Mouse (Mus musculus) mouse trophoblast stem cell (cell line): ENCODE data around the gene Ptger1.

ENCODE experiments used
- in situ Hi-C, 2 experiments: fragments of 300-500 bp; cut with MseI, MboI; formaldehyde crosslinking; loops; 2 replicates in 1 of 2; 3 replicates in 1 of 2; pipeline ENCODE4 v1.15.1; 2025

Gene Ptger1

DNA sequence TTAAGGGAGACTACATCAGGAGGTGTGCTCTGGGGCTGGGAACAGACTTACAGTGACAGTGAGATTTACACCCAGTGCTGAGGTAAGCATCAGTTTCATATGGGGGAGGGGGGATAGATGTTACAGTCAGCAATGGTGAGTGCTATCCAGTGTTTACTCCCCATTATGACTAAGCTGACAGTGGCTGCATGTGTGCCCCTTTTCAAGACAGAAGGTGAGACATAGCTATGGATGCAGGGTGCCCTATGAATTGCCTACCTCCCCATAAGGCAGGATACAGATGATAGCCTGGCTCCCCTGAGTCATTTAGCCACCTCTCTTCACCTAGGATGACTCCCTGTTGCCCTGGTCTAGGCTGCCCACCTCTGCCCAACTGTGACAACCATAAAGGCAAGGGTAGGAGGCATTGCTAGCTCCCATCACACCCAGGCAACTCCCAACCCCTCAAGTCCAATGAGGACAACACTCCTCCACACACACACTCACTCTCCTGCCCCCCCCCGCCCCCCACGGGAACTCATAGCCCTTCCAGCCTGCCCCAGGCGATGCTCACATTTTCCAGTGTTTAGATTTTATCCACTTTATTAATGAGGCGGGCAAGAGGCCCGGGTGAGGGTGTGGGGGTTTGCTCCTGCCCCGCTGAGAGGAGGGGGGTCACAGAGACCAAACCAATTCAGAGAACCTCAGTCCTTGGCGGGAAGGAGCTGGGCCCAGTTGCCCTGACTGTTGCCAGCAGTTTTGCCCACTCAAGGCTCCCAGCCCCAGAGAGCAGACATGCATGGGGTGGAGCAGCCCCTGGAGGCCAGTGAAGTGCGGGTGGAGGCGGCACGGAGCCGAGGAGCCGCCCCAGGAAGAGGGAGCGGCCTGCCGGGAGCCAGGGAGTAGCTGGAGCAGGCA lies at the start of gene Ptger1:
Gene Ptger1 (plus strand): TSS at position 710 of the 897 bp plus-strand sequence.
- in situ Hi-C loops, result no loop called here

DNA sequence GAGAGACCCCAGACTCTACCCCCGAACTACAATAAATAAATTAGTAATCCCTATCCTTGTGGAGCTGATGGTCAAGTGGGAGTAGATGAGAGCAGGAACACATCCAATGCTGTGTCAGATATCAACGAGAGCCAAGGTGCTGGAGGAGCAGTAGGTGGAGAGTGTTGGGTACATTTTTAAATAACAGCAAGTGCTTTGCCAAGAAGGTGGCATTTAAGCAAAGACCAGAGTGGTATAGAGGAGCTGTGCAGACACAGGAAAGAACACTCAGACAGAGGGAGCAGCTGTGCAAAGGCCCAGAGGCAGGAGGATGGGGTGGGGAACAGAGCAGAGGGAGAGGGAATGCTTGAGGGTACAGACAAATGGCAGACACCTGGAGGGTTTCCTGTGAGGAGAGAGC lies 49.4 kb upstream of the Ptger1 start:
- in situ Hi-C loops, result no loop called here

DNA sequence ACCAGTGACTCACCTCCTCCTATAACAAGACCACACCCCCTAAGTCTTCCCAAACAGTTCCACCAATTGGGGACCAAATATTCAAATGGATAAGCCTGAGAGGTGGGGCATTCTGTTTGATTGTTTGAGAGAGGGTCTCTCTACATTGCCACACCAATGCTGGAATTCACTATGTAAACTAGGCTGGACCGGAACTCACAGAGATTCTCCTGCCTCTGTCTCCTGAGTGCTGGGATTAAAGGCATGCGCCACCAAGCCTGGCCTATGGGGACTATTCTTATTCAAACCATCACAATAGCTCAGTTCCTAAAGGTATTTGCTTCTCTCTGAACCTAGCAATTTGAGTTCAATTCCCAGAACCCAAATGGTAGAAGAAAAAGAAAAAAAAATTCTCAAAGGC lies 47.9 kb upstream of the Ptger1 start:
- in situ Hi-C loops, result no loop called here

DNA sequence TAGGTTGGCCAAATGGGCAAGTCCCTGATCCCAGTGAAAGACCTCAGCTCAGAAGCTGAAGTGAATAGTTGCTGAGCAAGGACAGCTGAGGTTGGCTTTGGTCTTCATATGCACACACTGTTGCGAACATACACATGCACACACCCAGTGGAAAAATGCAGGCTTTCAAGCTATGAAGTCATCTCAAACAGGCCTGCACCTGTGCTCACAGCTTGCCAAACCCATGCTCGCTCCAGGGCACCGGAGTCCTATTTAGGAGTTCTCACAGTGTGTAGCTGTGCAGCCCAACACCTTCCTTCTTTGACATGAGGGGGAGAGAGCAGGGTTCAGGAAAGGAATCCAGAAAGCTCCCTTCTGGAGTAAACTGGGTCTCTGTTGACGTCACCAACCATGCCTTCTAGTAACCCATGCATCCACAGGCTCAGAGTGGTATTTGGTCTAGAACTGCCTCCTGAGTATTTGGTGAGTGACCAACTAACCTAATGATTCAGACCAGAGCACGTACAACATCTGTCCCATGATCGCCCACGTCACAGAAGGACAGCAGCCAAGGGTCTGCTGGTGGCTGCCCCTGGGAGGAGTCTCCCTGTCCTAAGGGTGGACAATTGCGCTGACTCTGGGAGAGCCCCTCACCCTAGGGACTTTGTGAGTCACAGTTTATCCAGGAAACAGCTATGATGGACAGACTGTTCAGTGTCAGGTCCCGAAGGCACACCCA lies 46.8 kb upstream of the Ptger1 start:
- in situ Hi-C loops, result no loop called here

DNA sequence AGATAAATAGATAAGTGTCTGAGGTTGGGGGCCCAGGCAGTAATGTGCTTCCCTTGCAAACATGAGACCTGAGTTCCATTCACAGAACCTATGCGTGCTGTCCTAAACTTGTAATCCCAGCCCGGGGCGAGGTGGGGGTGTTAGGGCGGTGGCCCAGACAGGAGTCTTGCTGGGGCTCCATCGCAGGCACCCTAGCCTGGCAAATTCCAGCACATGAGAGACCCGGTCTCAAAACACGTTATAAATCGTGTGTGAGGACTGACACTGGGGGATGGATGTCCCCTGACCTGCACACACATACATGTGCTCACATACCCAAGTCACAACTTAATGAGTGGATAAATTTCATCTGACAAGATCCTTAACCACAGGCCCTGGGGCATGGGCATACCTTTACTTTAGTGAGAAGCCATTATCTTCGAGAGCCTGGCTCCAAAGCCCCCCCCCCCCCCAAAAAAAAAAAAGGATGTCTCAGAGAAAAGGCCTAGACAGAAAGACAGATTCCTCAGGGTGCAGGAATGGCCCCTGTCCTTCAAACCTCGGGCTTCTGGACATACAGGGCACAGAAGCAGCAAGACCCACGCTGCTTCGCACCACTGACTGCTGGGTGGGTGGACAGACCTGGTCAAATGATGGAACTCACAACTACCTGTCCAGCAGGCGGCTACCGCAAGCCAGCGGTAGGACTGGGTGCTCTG lies 44.6 kb upstream of the Ptger1 start:
- in situ Hi-C loops, result no loop called here

DNA sequence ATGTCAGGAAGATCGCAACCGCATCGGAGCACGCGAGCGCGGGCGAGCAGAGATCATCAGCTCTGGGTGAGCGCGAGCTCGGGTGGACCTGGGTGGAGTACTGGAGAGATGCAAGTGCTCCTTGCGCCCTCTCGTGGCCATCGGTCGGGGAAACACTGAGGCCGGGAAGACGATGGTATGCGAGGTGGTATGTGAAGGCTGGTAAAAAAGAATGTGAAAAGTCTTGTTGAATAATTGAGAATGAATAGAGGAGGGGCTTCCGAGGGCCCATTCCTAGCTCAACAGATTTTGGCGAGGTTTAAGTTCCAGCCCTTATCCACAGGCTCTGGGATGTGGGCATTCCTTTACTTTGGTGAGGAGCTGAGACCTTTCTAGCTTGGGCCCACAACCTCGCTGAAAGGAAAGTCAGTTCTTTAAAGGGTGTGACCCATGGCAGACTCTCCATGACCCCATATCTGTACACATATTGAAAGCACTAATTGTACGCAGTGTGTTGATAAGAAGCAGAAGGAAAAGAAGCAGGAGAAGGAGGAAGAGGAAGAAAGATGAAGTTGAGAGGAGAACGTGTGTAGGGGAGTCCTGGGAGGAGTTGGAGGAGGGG lies 44.0 kb upstream of the Ptger1 start:
- in situ Hi-C loops, result no loop called here

DNA sequence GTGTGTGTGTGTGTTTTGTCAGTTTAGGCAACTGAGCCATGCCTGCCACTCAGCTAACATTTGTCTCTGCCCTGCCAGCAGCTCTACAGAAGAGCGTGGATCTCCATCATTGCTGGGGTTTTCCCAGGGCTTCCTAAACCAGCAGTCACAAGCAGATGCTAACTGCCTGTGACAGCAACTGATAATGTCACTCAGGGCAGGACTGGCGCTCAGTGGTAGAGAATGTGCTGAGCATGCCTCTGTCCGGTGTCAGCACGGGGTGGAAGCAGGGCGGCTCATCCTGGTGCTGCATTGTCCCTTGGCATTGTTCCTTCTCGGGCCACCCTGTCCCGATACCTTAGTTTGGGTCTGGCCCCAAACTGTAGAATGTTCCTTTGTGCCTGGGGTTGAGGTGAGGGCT lies 42.9 kb upstream of the Ptger1 start:
- in situ Hi-C loops, result no loop called here

DNA sequence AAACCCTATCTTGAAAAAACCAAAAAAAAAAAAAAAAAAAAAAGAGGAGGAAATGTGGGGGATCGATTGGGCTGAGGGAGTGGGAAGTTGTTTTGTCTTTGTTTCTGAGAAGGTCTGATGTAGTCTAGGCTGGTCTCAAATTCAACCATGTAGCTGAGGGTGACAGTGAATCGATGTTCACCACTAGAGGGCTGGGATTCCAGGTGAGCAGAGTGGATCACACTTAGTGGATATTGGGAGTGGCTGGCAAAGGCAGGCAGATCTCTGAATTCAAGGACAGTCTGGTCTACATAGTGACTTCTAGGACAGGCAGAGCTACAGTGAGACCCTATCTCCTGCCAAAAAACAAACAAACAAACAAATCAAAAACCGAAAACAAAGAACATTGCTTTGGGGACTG lies 41.7 kb upstream of the Ptger1 start:
- in situ Hi-C loops, result no loop called here

DNA sequence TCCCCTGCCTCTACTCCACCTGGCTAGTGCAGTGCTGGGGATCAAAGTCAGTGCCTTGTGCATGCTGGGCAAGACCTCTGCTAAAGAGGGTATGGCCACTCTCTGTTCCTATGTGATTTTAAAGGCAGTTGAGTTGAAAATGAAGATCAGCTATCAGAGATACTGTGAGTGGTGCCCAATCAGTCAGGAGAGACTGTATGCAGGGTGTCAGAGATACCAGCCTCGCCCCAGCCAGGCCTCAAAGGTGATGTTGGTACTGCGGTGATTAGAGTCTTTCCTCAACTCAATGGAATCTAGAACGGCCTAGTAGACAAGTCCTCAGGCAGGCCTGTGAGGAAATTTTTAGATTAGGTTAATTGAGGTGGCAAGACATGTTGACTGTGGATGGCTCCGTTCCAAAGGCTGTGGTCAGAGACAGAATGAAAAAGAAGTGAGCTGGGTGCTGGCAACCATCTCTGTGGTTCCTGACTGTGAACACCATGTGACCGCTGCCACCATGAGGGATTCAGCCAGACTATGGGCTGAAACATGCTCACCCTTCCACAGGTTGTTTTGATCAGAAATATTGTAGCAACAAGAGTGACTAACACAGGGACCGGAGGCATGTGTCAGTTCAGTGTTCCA lies 40.7 kb upstream of the Ptger1 start:
- in situ Hi-C loops, result no loop called here

DNA sequence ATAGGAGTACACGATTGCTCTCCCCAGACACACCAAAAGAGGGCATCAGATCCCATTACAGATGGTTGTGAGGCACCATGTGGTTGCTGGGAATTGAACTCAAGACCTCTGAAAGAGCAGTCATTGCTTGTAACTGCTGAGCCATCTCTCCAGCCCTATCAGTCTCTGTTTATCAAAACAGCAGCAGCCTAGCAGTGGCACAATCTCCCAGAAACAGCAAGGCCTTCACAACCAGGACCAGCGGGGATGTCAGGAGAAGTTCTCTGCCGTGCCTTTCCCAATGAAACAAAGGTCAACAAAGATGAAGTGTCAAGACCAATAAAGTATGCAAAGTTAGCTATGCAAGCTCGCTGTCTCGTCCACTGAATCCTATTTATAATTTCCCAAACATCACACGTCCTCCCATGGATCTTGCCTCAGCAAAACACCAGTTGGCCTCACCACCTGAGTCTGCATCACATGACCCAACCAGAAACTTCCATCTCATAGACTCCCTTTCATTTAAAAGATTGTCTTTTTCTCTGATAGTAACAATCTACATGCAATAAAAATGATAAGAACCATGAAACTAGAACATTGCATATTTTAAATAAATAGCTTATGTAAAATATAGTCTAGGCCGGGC lies 34.3 kb upstream of the Ptger1 start:
- in situ Hi-C loops, result no loop called here

DNA sequence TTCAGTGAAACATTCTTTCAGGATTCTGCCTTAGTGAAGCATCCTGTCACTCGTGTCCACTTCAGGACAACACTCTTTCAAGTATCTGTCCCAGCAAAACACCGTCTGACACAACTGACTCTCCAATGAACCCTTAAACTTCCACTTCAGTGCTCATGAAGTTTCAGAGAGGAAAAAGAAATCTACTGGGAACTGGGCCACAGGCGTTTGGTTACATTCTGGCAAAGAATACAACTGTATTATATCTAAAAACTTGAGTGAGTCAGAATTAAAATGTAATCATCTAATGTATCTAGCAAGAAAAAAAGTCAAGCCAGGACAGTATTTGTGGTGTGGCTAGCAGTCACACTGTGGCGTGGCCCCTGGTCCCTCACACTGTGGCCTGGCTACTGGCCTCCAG lies 27.6 kb upstream of the Ptger1 start:
- in situ Hi-C loops, result no loop called here

DNA sequence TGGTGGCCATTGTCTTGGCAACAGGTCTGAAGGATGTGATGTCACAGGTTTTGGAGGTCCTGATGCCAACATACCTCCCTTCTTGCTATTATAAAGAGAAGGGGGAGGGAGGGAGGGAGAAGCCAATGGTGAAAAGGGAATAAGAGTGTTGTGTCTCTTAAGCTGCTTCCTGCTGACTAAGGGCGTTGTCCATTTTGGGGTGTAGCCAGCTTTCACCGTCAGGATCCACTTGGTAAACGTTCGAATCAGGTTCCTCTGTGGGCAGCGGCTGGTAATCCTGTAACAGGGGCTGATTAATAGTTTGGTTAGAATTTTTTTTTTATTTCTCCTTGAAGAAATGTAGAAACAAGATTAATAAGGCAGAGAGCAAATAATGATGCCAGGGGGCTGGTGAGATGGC lies 26.8 kb upstream of the Ptger1 start:
- in situ Hi-C loops, result no loop called here

DNA sequence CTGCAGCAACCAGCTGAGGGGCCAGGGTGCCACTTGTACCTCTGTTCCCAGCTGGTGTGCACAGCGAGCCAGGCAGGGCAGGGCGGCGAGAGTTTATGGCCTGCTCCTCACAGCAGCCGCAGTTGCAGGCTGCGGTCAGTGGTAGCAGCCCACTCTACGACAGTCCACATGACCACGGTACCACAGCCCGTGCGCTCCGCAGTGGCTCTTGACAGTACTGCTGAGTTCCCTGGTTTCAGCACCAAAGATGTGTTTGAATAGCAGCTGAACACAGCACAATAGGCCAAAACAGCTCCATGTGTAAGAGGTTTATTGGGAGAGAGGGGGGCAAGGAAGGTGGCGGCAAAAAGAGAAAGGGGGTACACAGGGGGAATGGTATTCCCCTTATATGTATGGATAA lies 19.0 kb upstream of the Ptger1 start:
- in situ Hi-C loops, result no loop called here

DNA sequence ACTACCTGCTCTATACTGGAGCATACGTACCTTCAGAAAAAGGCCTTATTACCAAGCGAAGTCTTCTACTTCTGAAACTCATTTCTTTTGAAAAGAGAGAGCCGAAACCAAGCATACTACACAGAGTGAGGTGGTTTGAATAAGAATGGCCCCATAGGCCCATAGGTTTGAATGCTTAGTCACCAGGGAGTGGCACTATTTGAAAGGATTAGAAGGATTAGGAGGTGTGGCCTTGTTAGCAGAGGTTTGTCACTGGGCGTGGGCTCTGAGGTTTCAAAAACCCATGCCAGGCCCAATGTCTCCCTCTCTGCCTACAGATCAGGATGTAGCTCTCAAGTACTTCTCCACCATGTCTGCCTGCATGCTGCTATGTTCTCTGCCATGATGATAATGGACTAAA lies 18.4 kb upstream of the Ptger1 start:
- in situ Hi-C loops, result no loop called here

DNA sequence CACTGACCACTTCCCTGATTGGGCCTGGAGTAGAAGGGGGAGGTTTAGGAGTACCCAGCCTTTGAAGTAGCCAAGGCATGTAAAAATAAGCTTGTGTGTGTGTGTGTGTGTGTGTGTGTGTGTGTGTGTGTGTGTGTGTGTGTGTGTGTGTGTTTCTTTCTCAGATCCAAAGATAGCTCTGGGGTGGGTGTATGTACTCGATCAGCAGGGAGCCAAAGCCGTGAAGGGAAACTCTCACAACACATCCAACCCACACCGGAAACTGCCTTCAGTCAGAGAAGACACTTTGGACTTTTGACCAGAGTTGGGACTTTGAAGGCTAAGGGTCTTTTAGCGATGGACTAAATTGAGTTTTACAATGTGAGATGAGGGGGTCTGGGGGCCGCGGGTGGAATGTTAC lies 16.8 kb upstream of the Ptger1 start:
- in situ Hi-C loops, result no loop called here

DNA sequence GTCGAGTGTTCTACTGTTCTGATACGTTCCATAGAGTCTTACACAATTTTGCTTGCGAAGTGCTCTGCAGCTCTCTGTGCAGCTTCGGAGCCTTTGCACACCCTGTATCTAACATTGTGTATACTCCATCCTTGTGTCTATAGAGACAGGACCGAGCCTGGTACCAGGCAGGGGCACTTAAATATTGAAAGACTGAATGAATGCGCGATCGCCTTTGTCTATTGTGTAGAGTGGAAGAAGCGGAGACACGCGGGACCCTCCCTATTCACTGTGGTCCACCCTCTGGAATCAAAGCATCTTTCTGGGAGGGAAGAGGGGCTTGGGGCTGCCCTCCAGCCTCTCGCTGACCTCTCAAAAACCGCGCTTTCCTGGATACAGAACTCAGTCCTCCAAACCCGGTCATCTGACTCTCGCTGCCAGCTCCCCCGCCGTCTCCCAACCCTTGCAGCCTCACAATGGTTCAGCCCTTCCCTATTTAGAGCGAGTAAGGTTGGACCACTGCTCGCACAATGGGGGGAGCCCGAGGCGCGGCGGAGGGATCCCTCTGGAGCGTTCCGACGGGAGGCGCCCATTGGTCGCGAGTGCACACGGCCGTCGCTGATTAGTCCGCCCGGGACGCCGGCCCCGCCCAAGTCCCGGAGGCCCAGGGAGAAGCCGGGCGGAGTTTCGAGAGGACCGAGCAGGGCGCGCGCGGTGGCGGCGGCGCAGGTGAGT lies 14.3 kb upstream of the Ptger1 start, which contains the start of gene Gipc1:
Gene Gipc1 (plus strand): TSS at position 648 of the 714 bp plus-strand sequence.
- in situ Hi-C loops, result no loop called here

DNA sequence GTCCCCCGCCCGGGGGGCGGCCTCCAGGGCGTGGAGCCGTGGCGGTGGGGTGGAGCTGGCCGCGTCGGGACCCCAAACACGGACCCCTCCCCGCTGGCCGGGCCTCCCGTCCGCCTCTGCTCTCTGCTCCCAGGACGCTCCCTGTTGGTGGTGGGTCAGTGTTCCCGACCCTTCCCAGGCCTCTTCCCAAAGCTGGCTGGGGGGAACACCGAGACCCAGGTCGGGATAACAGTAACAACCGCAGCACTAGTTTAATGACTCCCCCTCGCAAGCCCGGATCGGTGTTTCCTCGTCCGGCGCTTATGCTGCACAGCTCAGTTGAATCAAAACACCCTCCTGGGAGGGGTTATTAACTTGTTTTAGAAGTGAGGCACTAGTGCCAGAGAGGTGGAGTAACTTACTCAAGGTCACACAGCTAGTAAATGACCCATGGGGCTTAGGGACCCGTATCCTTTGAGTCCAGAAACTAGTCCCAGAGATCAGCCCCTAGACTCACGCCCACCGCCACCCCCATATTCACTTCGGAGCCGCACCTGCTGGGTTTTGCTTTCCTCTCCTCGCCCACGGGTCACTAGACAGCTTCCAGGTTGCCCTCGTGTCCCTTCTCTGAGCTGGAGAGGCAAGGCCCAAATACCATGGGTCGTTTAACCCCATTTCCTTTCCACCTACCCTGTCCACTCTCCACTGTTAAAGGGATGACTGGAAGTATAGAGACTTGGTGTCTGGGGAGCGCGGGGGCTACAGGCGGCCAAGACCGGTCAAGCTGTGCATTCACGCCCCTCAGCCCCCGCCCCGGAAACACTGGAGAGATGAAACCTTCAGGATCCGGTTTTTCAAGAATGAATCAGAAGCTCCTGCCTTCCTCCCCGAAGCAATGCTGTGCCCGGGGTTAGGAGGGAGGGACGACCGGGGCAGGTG lies 13.5 kb upstream of the Ptger1 start:
- in situ Hi-C loops, result no loop called here

DNA sequence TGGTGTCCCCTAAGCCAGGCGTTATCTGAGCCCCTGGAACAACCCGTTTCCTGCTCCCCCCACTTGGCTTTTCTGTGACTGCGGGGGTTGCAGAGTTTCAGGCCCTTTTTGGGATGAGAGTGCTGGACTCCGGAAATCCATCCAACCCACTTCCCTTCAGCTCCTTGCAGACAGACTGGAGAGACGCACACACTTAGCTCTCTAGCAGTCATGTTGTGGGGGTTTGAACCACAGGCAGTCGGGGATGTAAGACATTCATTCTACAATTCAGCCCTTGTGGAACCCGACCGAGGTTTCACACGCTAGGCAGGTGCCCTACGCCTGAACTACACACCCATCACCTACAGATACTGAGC lies 12.8 kb upstream of the Ptger1 start:
- in situ Hi-C loops, result no loop called here

DNA sequence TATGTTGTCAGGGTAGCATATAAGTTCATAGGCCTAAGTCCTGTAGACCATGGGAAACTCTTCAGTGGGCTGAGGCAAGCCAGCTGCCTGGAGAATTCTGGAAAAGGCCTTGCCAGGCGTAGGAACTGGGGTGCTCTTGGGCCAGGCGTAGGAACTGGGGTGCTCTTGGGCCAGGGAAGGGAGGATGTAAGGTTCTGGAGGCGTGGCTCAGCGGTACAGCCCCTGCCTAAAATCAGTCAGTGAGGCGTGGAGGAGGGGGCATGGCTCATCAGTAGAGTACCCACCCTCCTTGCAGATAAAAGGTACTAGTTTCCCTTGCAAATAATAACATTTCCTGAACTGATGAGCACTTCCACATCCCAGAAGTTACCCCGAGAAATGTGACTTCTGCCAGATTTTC lies 11.8 kb upstream of the Ptger1 start:
- in situ Hi-C loops, result no loop called here
